Mouse (Mus musculus): ENCODE measurements around the gene Vmn1r173. TPM values are rescaled to one million over a fixed set of nuclear protein-coding genes. Genes with fewer than 3 reads are reported as not detected.
"Not testable (repeated sequence)": the region's sequence is repeated elsewhere in the genome, so short reads cannot be mapped to it uniquely, and the experiment has no call there.

Vmn1r173 gene
- total RNA-seq (2014; fragmentation: Nextera tagmentation): not detected in 2 replicates
- total RNA-seq (2017): not detected in 2 replicates

DNA sequence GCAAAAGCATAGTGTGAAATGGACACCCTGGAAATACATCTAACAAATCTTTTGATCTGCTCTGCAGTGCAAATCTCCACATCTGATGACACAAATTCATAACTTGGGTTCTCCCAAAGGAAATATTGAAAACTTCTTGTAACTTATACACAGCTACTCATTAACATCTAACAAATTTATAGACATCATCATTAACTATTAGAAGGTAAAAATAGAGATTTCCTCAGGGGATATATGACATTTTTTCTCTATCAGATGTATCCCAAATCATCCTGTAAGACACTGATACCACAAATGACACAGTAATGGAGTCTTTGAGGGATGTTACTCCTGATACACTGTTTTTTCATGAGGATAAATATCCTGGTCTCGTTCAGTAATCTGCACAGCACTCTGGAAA, at the start of gene Vmn1r173:
Gene Vmn1r173, plus strand, starts transcription at position 301 of the 400 bp plus-strand sequence.
- not testable (repeated sequence) for ATAC-seq (replicated peaks; ENCODE audit: poor library complexity, severe bottlenecking)

- no peak for ATAC-seq (replicated peaks; ENCODE audit: poor library complexity, severe bottlenecking)
These were observed 42.5 kb upstream of the Vmn1r173 start, which contains the start of gene Vmn1r172 for GRCm38 (mm10) chr7:23658016-23658415. TSS of gene Vmn1r172 (plus strand) at chr7:23658316.

DNA sequence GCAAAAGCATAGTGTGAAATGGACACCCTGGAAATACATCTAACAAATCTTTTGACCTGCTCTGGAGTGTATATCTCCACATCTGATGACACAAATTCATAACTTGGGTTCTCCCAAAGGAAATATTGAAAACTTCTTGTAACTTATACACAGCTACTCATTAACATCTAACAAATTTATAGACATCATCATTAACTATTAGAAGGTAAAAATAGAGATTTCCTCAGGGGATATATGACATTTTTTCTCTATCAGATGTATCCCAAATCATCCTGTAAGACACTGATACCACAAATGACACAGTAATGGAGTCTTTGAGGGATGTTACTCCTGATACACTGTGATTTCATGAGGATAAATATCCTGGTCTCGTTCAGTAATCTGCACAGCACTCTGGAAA, 51.5 kb downstream of the Vmn1r173 start, which contains the start of gene Vmn1r174:
Gene Vmn1r174, plus strand, starts transcription at position 301 of the 400 bp plus-strand sequence.
- not testable (repeated sequence) for ATAC-seq (replicated peaks; ENCODE audit: poor library complexity, severe bottlenecking)

Other genes with a start within 250 kb of the Vmn1r173 start
- not detected in 2 replicates for gene Vmn1r167, start 193.5 kb upstream of the Vmn1r173 start, total RNA-seq (2014; fragmentation: Nextera tagmentation)
- gene Vmn1r167, start 193.5 kb upstream of the Vmn1r173 start, total RNA-seq (2017): not detected in 2 replicates
- not detected in 2 replicates for gene Vmn1r168, start 161.0 kb upstream of the Vmn1r173 start, total RNA-seq (2014; fragmentation: Nextera tagmentation)
- gene Vmn1r168, start 161.0 kb upstream of the Vmn1r173 start, total RNA-seq (2017): not detected in 2 replicates
- gene Vmn1r169, start 125.2 kb upstream of the Vmn1r173 start, total RNA-seq (2014; fragmentation: Nextera tagmentation): not detected in 2 replicates
- not detected in 2 replicates for gene Vmn1r169, start 125.2 kb upstream of the Vmn1r173 start, total RNA-seq (2017)
- gene Vmn1r170, start 94.5 kb upstream of the Vmn1r173 start, total RNA-seq (2014; fragmentation: Nextera tagmentation): not detected in 2 replicates
- not detected in 2 replicates for gene Vmn1r170, start 94.5 kb upstream of the Vmn1r173 start, total RNA-seq (2017)
- gene Vmn1r171, start 70.0 kb upstream of the Vmn1r173 start, total RNA-seq (2014; fragmentation: Nextera tagmentation): not detected in 2 replicates
- gene Vmn1r171, start 70.0 kb upstream of the Vmn1r173 start, total RNA-seq (2017): not detected in 2 replicates
- not detected in 2 replicates for gene Vmn1r172, start 42.4 kb upstream of the Vmn1r173 start, total RNA-seq (2014; fragmentation: Nextera tagmentation)
- gene Vmn1r172, start 42.4 kb upstream of the Vmn1r173 start, total RNA-seq (2017): not detected in 2 replicates
- gene Vmn1r174, start 51.6 kb downstream of the Vmn1r173 start, total RNA-seq (2014; fragmentation: Nextera tagmentation): not detected in 2 replicates
- gene Vmn1r174, start 51.6 kb downstream of the Vmn1r173 start, total RNA-seq (2017): not detected in 2 replicates
- gene Vmn1r175, start 109.9 kb downstream of the Vmn1r173 start, total RNA-seq (2014; fragmentation: Nextera tagmentation): not detected in 2 replicates
- not detected in 2 replicates for gene Vmn1r175, start 109.9 kb downstream of the Vmn1r173 start, total RNA-seq (2017)
- gene Vmn1r176, start 136.7 kb downstream of the Vmn1r173 start, total RNA-seq (2014; fragmentation: Nextera tagmentation): not detected in 2 replicates
- gene Vmn1r176, start 136.7 kb downstream of the Vmn1r173 start, total RNA-seq (2017): not detected in 2 replicates
- not detected in 2 replicates for gene Vmn1r177, start 165.7 kb downstream of the Vmn1r173 start, total RNA-seq (2014; fragmentation: Nextera tagmentation)
- not detected in 2 replicates for gene Vmn1r177, start 165.7 kb downstream of the Vmn1r173 start, total RNA-seq (2017)
- gene Vmn1r178, start 191.3 kb downstream of the Vmn1r173 start, total RNA-seq (2014; fragmentation: Nextera tagmentation): not detected in 2 replicates
- gene Vmn1r178, start 191.3 kb downstream of the Vmn1r173 start, total RNA-seq (2017): not detected in 2 replicates
- gene Vmn1r179, start 226.3 kb downstream of the Vmn1r173 start, total RNA-seq (2014; fragmentation: Nextera tagmentation): not detected in 2 replicates
- gene Vmn1r179, start 226.3 kb downstream of the Vmn1r173 start, total RNA-seq (2017): not detected in 2 replicates
- gene Vmn1r180, start 249.9 kb downstream of the Vmn1r173 start, total RNA-seq (2014; fragmentation: Nextera tagmentation): not detected in 2 replicates
- gene Vmn1r180, start 249.9 kb downstream of the Vmn1r173 start, total RNA-seq (2017): not detected in 2 replicates

Measured in granulocyte monocyte progenitor cell, adult 5-6 weeks (primary cell).